Mouse (Mus musculus): ENCODE results near the gene Eml5.

Eml5 gene

GRCm38 (mm10) chr12:98834879-98835278 lies 66.4 kb downstream of the Eml5 start:
- intact Hi-C loops (cut with DNase I) = no loop called here

GRCm38 (mm10) chr12:98833901-98834300 lies 67.4 kb downstream of the Eml5 start:
- intact Hi-C loops (cut with DNase I) = no loop called here

GRCm38 (mm10) chr12:98832929-98833598 lies 68.2 kb downstream of the Eml5 start:
- intact Hi-C loops (cut with DNase I) = no loop called here

GRCm38 (mm10) chr12:98831122-98831521 lies 70.2 kb downstream of the Eml5 start:
- intact Hi-C loops (cut with DNase I) = no loop called here

- intact Hi-C loops (cut with DNase I) = no loop called here
Observed at GRCm38 (mm10) chr12:98820781-98821180, 80.5 kb downstream of the Eml5 start.

- intact Hi-C loops (cut with DNase I) = no loop called here
Observed at GRCm38 (mm10) chr12:98804078-98804748, 97.1 kb downstream of the Eml5 start.

GRCm38 (mm10) chr12:98802245-98802644 lies 99.0 kb downstream of the Eml5 start:
- intact Hi-C loops (cut with DNase I) = no loop called here

- intact Hi-C loops (cut with DNase I) = no loop called here
Observed at GRCm38 (mm10) chr12:98800334-98800733, 101.0 kb downstream of the Eml5 start.

GRCm38 (mm10) chr12:98795731-98796318 lies 105.5 kb downstream of the Eml5 start:
- intact Hi-C loops (cut with DNase I) = no loop called here

GRCm38 (mm10) chr12:98784251-98784650 lies 117.0 kb downstream of the Eml5 start:
- intact Hi-C loops (cut with DNase I) = no loop called here

- intact Hi-C loops (cut with DNase I) = no loop called here
Observed at GRCm38 (mm10) chr12:98779148-98779547, 122.1 kb downstream of the Eml5 start.

- intact Hi-C loops (cut with DNase I) = no loop called here
Observed at GRCm38 (mm10) chr12:98777509-98777908, 123.8 kb downstream of the Eml5 start.

- intact Hi-C loops (cut with DNase I) = no loop called here
Observed at GRCm38 (mm10) chr12:98766241-98766640, 135.0 kb downstream of the Eml5 start.

GRCm38 (mm10) chr12:98759700-98760099 lies 141.6 kb downstream of the Eml5 start:
- intact Hi-C loops (cut with DNase I) = no loop called here

- intact Hi-C loops (cut with DNase I) = no loop called here
Observed at GRCm38 (mm10) chr12:98757636-98758035, 143.6 kb downstream of the Eml5 start.

GRCm38 (mm10) chr12:98747380-98747753 lies 153.9 kb downstream of the Eml5 start:
- intact Hi-C loops (cut with DNase I) = loop anchor here (5.0 kb wide), 1 partner anchor 75 kb away; no protein-coding TSS in a partner anchor

- intact Hi-C loops (cut with DNase I) = loop anchor here (5.0 kb wide), 1 partner anchor 75 kb away; no protein-coding TSS in a partner anchor
Observed at GRCm38 (mm10) chr12:98746746-98747379, 154.4 kb downstream of the Eml5 start, which contains the start of gene Zc3h14. Zc3h14 (plus strand) TSS chr12:98746964.

- intact Hi-C loops (cut with DNase I) = loop anchor here (5.0 kb wide), 1 partner anchor 74 kb away; no protein-coding TSS in a partner anchor
Observed at GRCm38 (mm10) chr12:98746131-98746530, 155.2 kb downstream of the Eml5 start.

- intact Hi-C loops (cut with DNase I) = loop anchor here (5.0 kb wide), 1 partner anchor 73 kb away; no protein-coding TSS in a partner anchor
Observed at GRCm38 (mm10) chr12:98745626-98746025, 155.7 kb downstream of the Eml5 start.

- intact Hi-C loops (cut with DNase I) = no loop called here
Observed at GRCm38 (mm10) chr12:98741011-98741501, 160.2 kb downstream of the Eml5 start.

- intact Hi-C loops (cut with DNase I) = no loop called here
Observed at GRCm38 (mm10) chr12:98737801-98738350, 163.4 kb downstream of the Eml5 start.
